Mouse (Mus musculus) CD4-positive, CD25-positive, alpha-beta regulatory T cell, adult 2 months (primary cell): ENCODE data around the gene Sgsm2.
A peak's percentile ranks its signal among the peaks of the same experiment; 100 is the strongest.

Source experiments
- DNase-seq: peaks from one replicate; pipeline ENCODE4 v3.0.0-alpha.2; 2012; ENCODE audit warnings: low read depth, low spot score

Gene Sgsm2

DNA sequence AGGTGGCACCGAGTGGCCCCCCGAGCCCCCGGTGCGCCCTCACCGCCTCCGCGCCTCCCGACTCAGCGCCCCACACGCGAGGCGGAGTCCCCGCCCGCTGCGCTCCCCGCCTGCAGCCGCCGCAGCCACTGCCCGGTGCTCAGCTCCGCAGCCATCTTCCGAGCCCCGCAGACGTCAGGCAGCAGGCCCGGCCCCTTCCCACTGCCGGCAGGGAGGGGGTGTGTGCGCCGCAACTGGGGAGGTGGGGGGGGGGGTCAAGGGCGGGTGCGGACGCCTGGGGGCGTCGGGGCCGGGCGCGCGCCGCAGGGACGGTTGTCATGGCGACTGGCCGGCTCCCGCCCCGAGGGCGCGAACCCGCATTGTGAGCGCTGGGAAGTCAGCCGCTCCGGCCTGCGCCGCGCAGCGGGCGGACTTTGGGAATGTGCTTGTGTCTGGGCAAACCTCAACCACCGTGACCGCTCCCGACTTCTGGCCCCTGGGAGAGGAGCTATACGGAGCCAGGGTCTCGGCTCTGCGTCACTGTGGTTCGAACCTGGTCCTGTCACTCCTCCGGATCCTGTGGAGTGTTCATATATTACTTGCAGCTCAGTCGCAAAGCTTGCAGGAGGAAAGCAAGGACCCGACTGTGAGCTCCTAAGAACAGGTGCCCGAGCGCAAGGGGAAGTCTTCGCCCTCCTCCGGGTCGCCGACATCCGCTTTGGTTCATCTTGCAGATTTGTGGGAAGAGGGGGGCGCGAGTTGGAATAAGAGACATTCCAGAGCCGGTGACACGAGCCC is at the start of gene Sgsm2:
TSS of gene Sgsm2 (minus strand) at position 160 of the 777 bp plus-strand sequence.
- peak; percentile 79 for DNase-seq

- DNase-seq: peak; percentile 69
These were observed 49.5 kb upstream of the Sgsm2 start for GRCm38 (mm10) chr11:74946348-74946747.

GRCm38 (mm10) chr11:74930391-74930790 is 33.5 kb upstream of the Sgsm2 start:
- DNase-seq: no peak

- DNase-seq: no peak
These were observed 32.3 kb upstream of the Sgsm2 start for GRCm38 (mm10) chr11:74929111-74929510.

GRCm38 (mm10) chr11:74927236-74927725 is 30.4 kb upstream of the Sgsm2 start:
- DNase-seq: no peak

GRCm38 (mm10) chr11:74926388-74927005 is 29.6 kb upstream of the Sgsm2 start:
- DNase-seq: peak; percentile 71

DNA sequence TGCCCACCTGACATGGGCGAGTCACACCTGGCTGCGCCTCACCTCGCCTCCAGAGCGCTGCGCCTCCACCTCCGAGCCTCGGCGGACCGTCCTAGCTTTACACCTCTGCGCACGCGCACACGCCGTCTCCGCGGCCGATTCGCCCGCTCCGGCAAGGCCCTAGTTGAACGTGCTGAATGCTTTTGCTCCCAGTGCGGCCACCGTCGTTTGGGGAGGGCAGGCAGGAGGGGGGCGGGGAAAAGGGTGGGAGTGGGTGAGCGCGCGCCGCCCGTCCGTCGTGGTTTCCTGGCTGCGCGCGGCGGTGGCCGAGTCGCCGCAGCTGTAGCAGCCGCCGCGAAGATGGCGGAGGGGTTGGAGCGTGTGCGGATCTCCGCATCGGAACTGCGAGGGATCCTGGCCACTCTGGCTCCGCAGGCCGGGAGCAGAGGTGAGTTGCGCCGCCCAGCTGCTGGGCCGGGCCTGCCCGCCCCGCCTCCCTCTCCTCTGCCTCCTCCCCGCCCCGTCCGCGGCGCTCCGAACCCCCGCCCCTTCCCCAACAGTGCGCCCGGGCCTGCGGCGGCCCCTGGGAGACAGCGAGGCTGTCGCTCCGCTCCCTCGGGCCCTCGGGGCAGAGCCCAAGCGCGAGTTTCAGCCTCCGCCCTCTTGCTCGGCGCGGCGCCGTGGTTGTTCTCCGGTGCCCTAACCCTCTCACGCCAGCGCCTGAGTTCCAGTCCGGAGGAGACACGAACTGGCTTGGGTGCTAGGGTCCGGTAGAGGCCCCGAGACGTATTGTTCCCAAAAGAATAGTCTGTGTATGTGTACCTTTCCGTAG is 28.9 kb upstream of the Sgsm2 start, which contains the start of the genes Smg6 and Srr:
TSS of gene Smg6 (plus strand) at position 247 of the 811 bp plus-strand sequence.
TSS of gene Srr (minus strand) at position 372 of the 811 bp plus-strand sequence.
- peak; percentile 98 for DNase-seq

- peak; percentile 63 for DNase-seq
These were observed 27.3 kb upstream of the Sgsm2 start for GRCm38 (mm10) chr11:74924149-74924548.

- DNase-seq: no peak
These were observed 22.4 kb upstream of the Sgsm2 start for GRCm38 (mm10) chr11:74919249-74919648.

GRCm38 (mm10) chr11:74912492-74912891 is 15.6 kb upstream of the Sgsm2 start:
- DNase-seq: no peak

DNA sequence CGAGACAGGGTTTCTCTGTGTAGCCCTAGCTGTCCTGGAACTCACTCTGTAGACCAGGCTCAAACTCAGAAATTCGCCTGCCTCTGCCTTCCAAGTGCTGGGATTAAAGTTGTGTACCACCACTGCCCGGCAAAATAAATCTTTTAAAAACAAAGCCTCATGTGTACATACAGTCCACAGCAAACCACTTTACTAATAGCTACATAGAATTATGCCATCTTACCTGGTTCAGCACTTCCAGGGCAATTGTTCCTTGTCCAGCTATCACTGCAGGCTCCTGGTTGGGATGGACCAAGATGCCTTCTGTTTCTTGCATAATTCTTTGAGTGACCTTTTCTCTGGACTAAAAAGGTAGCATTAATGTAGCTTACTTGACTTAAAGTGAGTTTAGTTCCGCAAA is 13.1 kb upstream of the Sgsm2 start:
- no peak for DNase-seq

GRCm38 (mm10) chr11:74908618-74909399 is 11.9 kb upstream of the Sgsm2 start:
- no peak for DNase-seq

GRCm38 (mm10) chr11:74907850-74908249 is 11.0 kb upstream of the Sgsm2 start:
- DNase-seq: no peak

- no peak for DNase-seq
These were observed 5.6 kb upstream of the Sgsm2 start for GRCm38 (mm10) chr11:74902416-74902815.

DNA sequence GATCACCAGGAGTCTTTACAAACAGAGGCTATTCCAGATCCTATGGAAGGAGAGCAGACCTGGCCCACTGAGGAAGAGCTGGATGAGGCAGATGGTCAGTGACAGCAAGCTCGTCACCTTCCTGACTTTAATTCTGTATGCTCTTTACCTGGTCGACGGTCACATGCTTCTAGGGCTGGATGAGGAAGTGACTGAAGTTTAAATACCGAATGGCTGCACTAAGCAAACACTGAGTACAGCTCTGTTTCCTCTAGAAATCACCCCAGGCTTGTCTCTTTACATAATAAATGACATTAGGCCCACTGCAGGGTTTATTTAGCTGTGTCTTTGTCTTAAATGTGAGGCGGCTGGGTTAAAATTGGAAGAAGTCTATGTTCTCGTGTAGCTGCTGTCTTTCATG is 4.7 kb upstream of the Sgsm2 start:
- no peak for DNase-seq

GRCm38 (mm10) chr11:74898517-74898827 is 1.6 kb upstream of the Sgsm2 start:
- DNase-seq: no peak

- DNase-seq: peak; percentile 92
These were observed 1.0 kb upstream of the Sgsm2 start, which contains the start of gene Tsr1 for GRCm38 (mm10) chr11:74897678-74898516. Gene Tsr1, plus strand, starts transcription at chr11:74898071.

GRCm38 (mm10) chr11:74895980-74896900 is 620 bp downstream of the Sgsm2 start:
- DNase-seq: peak; percentile 66

DNA sequence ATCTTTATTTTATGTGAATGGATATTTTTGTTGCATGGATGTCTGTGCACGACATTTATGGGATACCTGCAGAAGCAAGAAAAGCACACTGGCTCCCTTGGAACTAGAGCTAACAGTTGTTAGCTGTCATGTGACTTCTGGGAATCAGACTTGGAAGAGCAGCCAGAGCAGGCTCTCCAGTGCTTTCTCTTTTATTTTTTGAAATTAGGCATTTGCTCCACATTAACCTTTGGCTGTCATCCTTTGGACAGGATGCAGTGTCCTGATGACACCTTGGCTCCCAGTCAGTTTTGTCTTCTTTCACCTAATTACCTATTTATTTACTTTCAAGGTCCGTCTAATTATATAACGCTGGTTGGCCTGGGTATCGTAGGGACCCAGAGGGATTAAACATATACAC is 2.2 kb downstream of the Sgsm2 start:
- DNase-seq: no peak
